In the genomic region with DNA sequence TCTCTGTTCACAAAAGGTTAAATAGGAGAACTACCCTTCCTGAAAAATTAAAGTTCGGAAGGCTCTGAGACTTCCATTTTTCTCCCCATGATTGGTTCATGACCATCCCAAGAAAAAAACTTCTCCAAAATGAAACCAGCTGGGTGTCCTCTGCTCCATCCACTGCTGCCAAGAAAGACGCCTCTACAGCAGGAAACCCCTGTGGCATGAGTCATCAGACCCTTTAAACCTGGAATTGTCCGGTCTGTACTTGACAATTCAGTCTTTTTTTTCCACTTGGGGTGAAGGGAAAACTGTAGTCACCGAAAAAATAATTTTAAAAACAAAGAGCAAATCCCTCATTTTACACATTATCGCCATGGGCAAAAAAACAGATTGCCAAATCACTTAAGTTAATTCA, we compare ENCODE assay signal across 13 mouse cellular contexts. TPM values are rescaled to one million over a fixed set of nuclear protein-coding genes. Genes with fewer than 3 reads are reported as not detected.
DNase-seq lines count a peak whose midpoint lies in the region; ATAC-seq lines count a peak whose summit lies in the region.
"Had no signal": no experiment of that assay in that cellular context is flagged by ENCODE, and none has a peak within 500 bp of the region (broad histone marks: within the 10 kb centered on the region; RNA-seq: fewer than 3 reads in every experiment).

No protein-coding gene starts in this region.

- no peak overlapping the region for H3K4me3 ChIP-seq in kidney, embryonic 15.5 days (replicated peaks)
- no peak overlapping the region for H3K4me3 ChIP-seq in forebrain, embryonic 11.5 days (ENCODE audit: low read depth, low read length)
- H3K4me3 ChIP-seq: hindbrain, embryonic 12.5 days; myocyte had no signal

- DNase-seq in kidney, adult 8-10 months: peak; percentile 28 to 47
- peak; percentile 28 for DNase-seq in brain, adult 2 months (ENCODE audit: low read depth, low spot score)
- peak; percentile 36 to 53 for DNase-seq in heart, postnatal 14 days
- peak; percentile 75 for DNase-seq in lung, postnatal 36 days
- DNase-seq in right cerebral cortex, postnatal 25 days: no peak
- DNase-seq in forebrain, embryonic 11.5 days (ENCODE audit: low spot score): no peak
- DNase-seq in layer of hippocampus, postnatal 25 days (ENCODE audit: extremely low spot score in 1 of 2, low spot score in 1 of 2): no peak
- DNase-seq: cerebellum, postnatal 14 days; thymus, postnatal 36 days had no signal

- H3K27me3 ChIP-seq in kidney, embryonic 15.5 days: no peaks in the 10 kb centered on the region
- no peaks in the 10 kb centered on the region for H3K27me3 ChIP-seq in forebrain, embryonic 11.5 days (ENCODE audit: control insufficient read depth, insufficient read depth, low read length)
- H3K27me3 ChIP-seq: hindbrain, embryonic 12.5 days had no signal

- H3K9ac ChIP-seq in kidney, embryonic 15.5 days: no peak overlapping the region
- no peak overlapping the region for H3K9ac ChIP-seq in forebrain, embryonic 11.5 days (ENCODE audit: low read length)
- H3K9ac ChIP-seq: hindbrain, embryonic 12.5 days had no signal

- H3K4me2 ChIP-seq in kidney, embryonic 15.5 days: no peak overlapping the region
- no peak overlapping the region for H3K4me2 ChIP-seq in forebrain, embryonic 11.5 days (ENCODE audit: low read depth, low read length, severe bottlenecking)
- H3K4me2 ChIP-seq: hindbrain, embryonic 12.5 days had no signal

- no peak overlapping the region for H3K27ac ChIP-seq in kidney, embryonic 15.5 days
- H3K27ac ChIP-seq in forebrain, embryonic 11.5 days (ENCODE audit: low read depth, low read length): no peak overlapping the region
- H3K27ac ChIP-seq: hindbrain, embryonic 12.5 days had no signal

- 71% methylated on average over 5 of the region's 5 CpGs for WGBS in kidney, embryonic 15.5 days
- WGBS in forebrain, embryonic 11.5 days: 83% methylated on average over 5 of the region's 5 CpGs

- H3K4me1 ChIP-seq in kidney, embryonic 15.5 days: no peaks in the 10 kb centered on the region
- no peaks in the 10 kb centered on the region for H3K4me1 ChIP-seq in forebrain, embryonic 11.5 days (replicated peaks; ENCODE audit: control insufficient read depth, insufficient read depth, low read length)

- intact Hi-C loops in heart, postnatal 14 days (cut with DNase I): no loop called here

- peaks cover 6% of the 10 kb centered on the region; the same call in 1 of the 2 replicates for H3K9me3 ChIP-seq in kidney, embryonic 15.5 days (replicated peaks)
- H3K9me3 ChIP-seq in forebrain, embryonic 11.5 days (ENCODE audit: control insufficient read depth, low read length): no peaks in the 10 kb centered on the region

- H3K36me3 ChIP-seq in kidney, embryonic 15.5 days: no peaks in the 10 kb centered on the region
- no peaks in the 10 kb centered on the region for H3K36me3 ChIP-seq in forebrain, embryonic 11.5 days (ENCODE audit: control insufficient read depth, insufficient read depth, low read length)
- H3K36me3 ChIP-seq: hindbrain, embryonic 12.5 days had no signal

- ATAC-seq in kidney, embryonic 15.5 days (replicated peaks; ENCODE audit: low FRiP score): no peak
- ATAC-seq in forebrain, embryonic 11.5 days (replicated peaks; ENCODE audit: low FRiP score): no peak
- ATAC-seq: forebrain, embryonic 16.5 days had no signal

RNA-seq across cellular contexts. Expression of a gene that starts 42.1 kb away (rescaled TPM):
- polyA plus RNA-seq in kidney, embryonic 15.5 days (2015; fragmentation: Nextera tagmentation; extraction: Ambion mirVana): 5.4 and 7.2 TPM in 2 replicates
- 1 to 10 TPM; 1.0 to 1.9 TPM for total RNA-seq in heart, postnatal 14 days (2021)
- 2.2 and 3.2 TPM in 2 replicates for polyA plus RNA-seq in forebrain, embryonic 11.5 days (2014; fragmentation: Nextera tagmentation; extraction: Ambion mirVana)
- total RNA-seq in layer of hippocampus, postnatal 25 days (2021): 1 to 10 TPM; 6.5 to 8.0 TPM

RNA-seq across cellular contexts. Expression of a gene that starts 42.9 kb away (rescaled TPM):
- polyA plus RNA-seq in kidney, embryonic 15.5 days (2015; fragmentation: Nextera tagmentation; extraction: Ambion mirVana): 24.4 and 26.4 TPM in 2 replicates
- total RNA-seq in heart, postnatal 14 days (2021): 10 to 100 TPM; 12.7 to 13.5 TPM
- 44.1 and 51.7 TPM in 2 replicates for polyA plus RNA-seq in forebrain, embryonic 11.5 days (2014; fragmentation: Nextera tagmentation; extraction: Ambion mirVana)
- 10 to 100 TPM; 40.7 to 46.4 TPM for total RNA-seq in layer of hippocampus, postnatal 25 days (2021)

Comparison
In these comparisons a context has a peak if more than half of its experiments do, and no peak if none do; other contexts are left out.
1. DNase-seq: peak in kidney, adult 8-10 months (2 of 2), brain, adult 2 months (single experiment), heart, postnatal 14 days (2 of 2) and lung, postnatal 36 days (single experiment); none in right cerebral cortex, postnatal 25 days (single experiment), forebrain, embryonic 11.5 days (single experiment) and layer of hippocampus, postnatal 25 days (0 of 2).